Mouse (Mus musculus): Measurements from ENCODE around the gene Npr3. TPM values are rescaled to one million over a fixed set of nuclear protein-coding genes. Genes with fewer than 3 reads are reported as not detected.

Npr3 gene
- polyA plus RNA-seq, 1 experiment from 2014 or later, result 3.8 TPM

- Histone ChIP-seq H3K27ac (ENCODE audit: low read depth, low read length) (no peak overlapping the region), H3K36me3 (ENCODE audit: control insufficient read depth, insufficient read depth) (no peaks in the 10 kb centered on the region), H3K27me3 (replicated peaks; ENCODE audit: control insufficient read depth, insufficient read depth, low read length) (no peaks in the 10 kb centered on the region), H3K9ac (ENCODE audit: low read depth, low read length) (no peak overlapping the region), H3K4me1 (replicated peaks; ENCODE audit: control insufficient read depth, insufficient read depth, low read length) (peaks cover 4% of the 10 kb centered on the region; the same call in 1 of the 2 replicates), H3K4me3 (ENCODE audit: low read depth, low read length) (no peak overlapping the region), H3K9me3 (ENCODE audit: control insufficient read depth) (no peaks in the 10 kb centered on the region), H3K4me2 (replicated peaks; ENCODE audit: low read depth) (0 out of 2 replicates have a peak overlapping the region, but pooled peaks have one; percentile 17)
- no peak for TF ChIP-seq CTCF (IDR thresholded peaks at IDR 0.05; ENCODE audit: low read depth)
- WGBS, result 21% methylated on average over 4 of the region's 4 CpGs
- ATAC-seq, result peak; percentile 69; the same call in 1 of the 2 replicates
These were observed 91.5 kb downstream of the Npr3 start for GRCm38 (mm10) chr15:11815551-11815950.

GRCm38 (mm10) chr15:11803576-11803975 is 103.5 kb downstream of the Npr3 start:
- H3K9ac ChIP-seq (ENCODE audit: low read depth, low read length), result no peak overlapping the region
- no peak overlapping the region for H3K4me2 ChIP-seq (replicated peaks; ENCODE audit: low read depth)
- H3K4me3 ChIP-seq (ENCODE audit: low read depth, low read length), result no peak overlapping the region
- H3K4me1 ChIP-seq (replicated peaks; ENCODE audit: control insufficient read depth, insufficient read depth, low read length), result no peaks in the 10 kb centered on the region
- TF ChIP-seq CTCF (IDR thresholded peaks at IDR 0.05; ENCODE audit: low read depth), result no peak
- H3K27me3 ChIP-seq (replicated peaks; ENCODE audit: control insufficient read depth, insufficient read depth, low read length), result no peaks in the 10 kb centered on the region
- no peaks in the 10 kb centered on the region for H3K9me3 ChIP-seq (ENCODE audit: control insufficient read depth)
- no peak for ATAC-seq
- no peak overlapping the region for H3K27ac ChIP-seq (ENCODE audit: low read depth, low read length)
- 18% methylated on average over 4 of the region's 4 CpGs for WGBS
- no peaks in the 10 kb centered on the region for H3K36me3 ChIP-seq (ENCODE audit: control insufficient read depth, insufficient read depth)

GRCm38 (mm10) chr15:11801863-11802722 is 105.0 kb downstream of the Npr3 start:
- WGBS, result 20% methylated on average over 13 of the region's 13 CpGs
- ATAC-seq, result no peak
- Histone ChIP-seq H3K27ac (ENCODE audit: low read depth, low read length) (peak overlapping the region; percentile 31), H3K4me3 (ENCODE audit: low read depth, low read length) (no peak overlapping the region), H3K4me1 (replicated peaks; ENCODE audit: control insufficient read depth, insufficient read depth, low read length) (no peaks in the 10 kb centered on the region), H3K9ac (ENCODE audit: low read depth, low read length) (no peak overlapping the region), H3K27me3 (replicated peaks; ENCODE audit: control insufficient read depth, insufficient read depth, low read length) (no peaks in the 10 kb centered on the region), H3K4me2 (replicated peaks; ENCODE audit: low read depth) (no peak overlapping the region), H3K36me3 (ENCODE audit: control insufficient read depth, insufficient read depth) (no peaks in the 10 kb centered on the region), H3K9me3 (ENCODE audit: control insufficient read depth) (no peaks in the 10 kb centered on the region)
- no peak for TF ChIP-seq CTCF (IDR thresholded peaks at IDR 0.05; ENCODE audit: low read depth)

GRCm38 (mm10) chr15:11794632-11795031 is 112.5 kb downstream of the Npr3 start:
- no peak overlapping the region for H3K9ac ChIP-seq (ENCODE audit: low read depth, low read length)
- WGBS, result 30% methylated on average over 2 of the region's 2 CpGs
- H3K36me3 ChIP-seq (ENCODE audit: control insufficient read depth, insufficient read depth), result no peaks in the 10 kb centered on the region
- no peaks in the 10 kb centered on the region for H3K4me1 ChIP-seq (replicated peaks; ENCODE audit: control insufficient read depth, insufficient read depth, low read length)
- H3K9me3 ChIP-seq (ENCODE audit: control insufficient read depth), result no peaks in the 10 kb centered on the region
- no peak for TF ChIP-seq CTCF (IDR thresholded peaks at IDR 0.05; ENCODE audit: low read depth)
- ATAC-seq, result peak; percentile 67; the same call in 1 of the 2 replicates
- no peak overlapping the region for H3K4me3 ChIP-seq (ENCODE audit: low read depth, low read length)
- no peak overlapping the region for H3K27ac ChIP-seq (ENCODE audit: low read depth, low read length)
- H3K27me3 ChIP-seq (replicated peaks; ENCODE audit: control insufficient read depth, insufficient read depth, low read length), result no peaks in the 10 kb centered on the region
- no peak overlapping the region for H3K4me2 ChIP-seq (replicated peaks; ENCODE audit: low read depth)

Other genes starting within 250 kb of the Npr3 start
- gene Sub1, start 89.7 kb upstream of the Npr3 start, polyA plus RNA-seq (2015; fragmentation: Nextera tagmentation; extraction: Ambion mirVana), result 460 and 474 TPM in 2 replicates
- gene Zfr, start 210.5 kb upstream of the Npr3 start, polyA plus RNA-seq (2015; fragmentation: Nextera tagmentation; extraction: Ambion mirVana), result 47.9 and 52.1 TPM in 2 replicates